Mouse (Mus musculus) liver, embryonic 14.5 days (tissue): ENCODE measurements around the gene Hoxc12. TPM values are rescaled to one million over a fixed set of nuclear protein-coding genes. Genes with fewer than 3 reads are reported as not detected.

ENCODE experiments used
- ATAC-seq: fragments of 200-750 bp; cut with Nextera tagmentation; 2 replicates; pipeline ENCODE4 v1.8.0; 2017; ENCODE audit warnings: moderate number of reproducible peaks, mild to moderate bottlenecking, moderate library complexity; ENCODE audit not compliant: insufficient read depth
- DNase-seq, 3 experiments: peaks; one replicate each; pipeline ENCODE4 v3.0.0-alpha.2; 2012 to 2013; ENCODE audit warnings: low read depth in 3 of 3, low spot score in 3 of 3
- H3K27ac ChIP-seq: fragments of 300-500 bp; sonication (generic); 2 replicates; pipeline ENCODE4 v1.5.1; 2014; ENCODE audit warnings: moderate library complexity, mild to moderate bottlenecking, control low read depth, inconsistent platforms
- H3K27me3 ChIP-seq: fragments of 300-500 bp; sonication (generic); 2 replicates; pipeline ENCODE4 v1.6.1; 2014; ENCODE audit warnings: mild to moderate bottlenecking, low read length, moderate library complexity; ENCODE audit not compliant: control insufficient read depth, insufficient read depth
- H3K36me3 ChIP-seq: fragments of 300-500 bp; sonication (generic); replicated peaks from 2 replicates; pipeline ENCODE4 v1.6.1; 2014; ENCODE audit warnings: low read depth; ENCODE audit not compliant: control insufficient read depth, insufficient read depth
- H3K4me1 ChIP-seq, 2 experiments: fragments of 200-500 bp in 1 of 2; fragments of 300-500 bp in 1 of 2; sonication (generic) in 1 of 2; replicated peaks; 2 replicates each; pipeline ENCODE4 v1.6.1; 2012 to 2014; ENCODE audit warnings: antibody characterized with exemption in 1 of 2, inconsistent platforms in 1 of 2, low read length in 1 of 2; ENCODE audit not compliant: control insufficient read depth in 2 of 2, insufficient read depth in 2 of 2
- H3K4me2 ChIP-seq: fragments of 300-500 bp; sonication (generic); 2 replicates; pipeline ENCODE4 v1.6.1; 2014; ENCODE audit warnings: low read depth, mild to moderate bottlenecking, control low read depth, moderate library complexity
- H3K4me3 ChIP-seq, 2 experiments: fragments of 200-500 bp in 1 of 2; fragments of 300-500 bp in 1 of 2; sonication (generic) in 1 of 2; 2 replicates each; pipeline ENCODE4 v1.5.1; 2012 to 2014; ENCODE audit warnings: low read depth in 2 of 2, low read length in 2 of 2, mild to moderate bottlenecking in 2 of 2, control low read depth in 1 of 2, inconsistent platforms in 1 of 2, moderate library complexity in 1 of 2; ENCODE audit not compliant: insufficient read depth in 1 of 2
- H3K9ac ChIP-seq: fragments of 300-500 bp; sonication (generic); replicated peaks from 2 replicates; pipeline ENCODE4 v1.6.1; 2014; ENCODE audit warnings: mild to moderate bottlenecking, control low read depth, moderate library complexity
- H3K9me3 ChIP-seq: fragments of 300-500 bp; sonication (generic); 2 replicates; pipeline ENCODE4 v1.6.1; 2016; ENCODE audit warnings: low read length, mixed read lengths; ENCODE audit not compliant: control insufficient read depth
- CTCF ChIP-seq: IDR thresholded peaks from 2 replicates; pipeline ENCODE4 v1.5.1; 2016; ENCODE audit warnings: antibody characterized with exemption, low read depth, control low read depth
- EP300 ChIP-seq: IDR thresholded peaks from 2 replicates; pipeline ENCODE4 v1.6.1; 2016; ENCODE audit warnings: antibody characterized with exemption, low read depth
- WGBS: fragments of 180-500 bp; shearing (Covaris S2); extraction: QIAGEN DNeasy Blood & Tissue Kit; methylation state at CpG from one replicate; pipeline ENCODE4 v1.1.7; 2014; ENCODE audit not compliant: insufficient replicate concordance; 5-methylcytosine and 5-hydroxymethylcytosine counted together
- polyA plus RNA-seq, 2 experiments: library from polyadenylated mRNA; depleted of rRNA in 1 of 2; stranded (reverse) in 1 of 2; unstranded in 1 of 2; fragments of >200 nt; fragmentation: Nextera tagmentation in 1 of 2; extraction: Ambion mirVana in 1 of 2; gene quantifications; 2 replicates each; pipeline versions ENCODE4 v1.2.1 to v1.2.3; 2012 to 2014

Hoxc12 gene
- polyA plus RNA-seq (2012; rRNA removed) = not detected in 2 replicates
- not detected in 2 replicates for polyA plus RNA-seq (2014; fragmentation: Nextera tagmentation; extraction: Ambion mirVana)

GRCm38 (mm10) chr15:102936279-102936972 lies at the start of gene Hoxc12:
Gene Hoxc12, plus strand, starts transcription at chr15:102936757.
- WGBS = 3% methylated on average over 31 of the region's 31 CpGs
- Histone ChIP-seq H3K9me3 (no peaks in the 10 kb centered on the region), H3K27me3 (peaks cover 100% of the 10 kb centered on the region), H3K4me1 (no peaks in the 10 kb centered on the region), H3K27ac (no peak within 1 kb of the TSS), H3K4me2 (no peak within 1 kb of the TSS), H3K9ac (no peak within 1 kb of the TSS), H3K4me3 (no peak within 1 kb of the TSS), H3K36me3 (no peaks in the 10 kb centered on the region)
- no peak for TF ChIP-seq EP300
- TF ChIP-seq CTCF = no peak
- no peak for ATAC-seq
- no peak for DNase-seq

- no peak overlapping the region for H3K4me2 ChIP-seq
- TF ChIP-seq CTCF (no peak), EP300 (no peak)
- no peak overlapping the region for H3K9ac ChIP-seq
- WGBS = 58% methylated on average over 6 of the region's 6 CpGs
- H3K4me3 ChIP-seq = no peak overlapping the region
- DNase-seq (no peak), ATAC-seq (no peak)
- H3K36me3 ChIP-seq = no peaks in the 10 kb centered on the region
- no peaks in the 10 kb centered on the region for H3K9me3 ChIP-seq
- H3K27ac ChIP-seq = no peak overlapping the region
- H3K4me1 ChIP-seq = no peaks in the 10 kb centered on the region
- no peaks in the 10 kb centered on the region for H3K27me3 ChIP-seq
Measured at GRCm38 (mm10) chr15:102895115-102895514, 41.4 kb upstream of the Hoxc12 start.

GRCm38 (mm10) chr15:102904946-102905345 lies 31.6 kb upstream of the Hoxc12 start:
- Histone ChIP-seq H3K9me3 (no peaks in the 10 kb centered on the region), H3K4me2 (no peak overlapping the region), H3K9ac (no peak overlapping the region), H3K27ac (no peak overlapping the region), H3K4me1 (no peaks in the 10 kb centered on the region), H3K27me3 (peaks cover 29% of the 10 kb centered on the region), H3K36me3 (no peaks in the 10 kb centered on the region), H3K4me3 (no peak overlapping the region)
- ATAC-seq = no peak
- 31% methylated on average over 1 of the region's 1 CpGs for WGBS
- no peak for DNase-seq
- TF ChIP-seq EP300 = no peak
- no peak for TF ChIP-seq CTCF

- DNase-seq (no peak), ATAC-seq (no peak)
- no peak overlapping the region for H3K27ac ChIP-seq
- no peaks in the 10 kb centered on the region for H3K36me3 ChIP-seq
- peaks cover 66% of the 10 kb centered on the region for H3K27me3 ChIP-seq
- no peak overlapping the region for H3K4me3 ChIP-seq
- no peaks in the 10 kb centered on the region for H3K4me1 ChIP-seq
- H3K9me3 ChIP-seq = no peaks in the 10 kb centered on the region
- H3K9ac ChIP-seq = no peak overlapping the region
- TF ChIP-seq EP300 (no peak), CTCF (no peak)
- WGBS = 4% methylated on average over 4 of the region's 4 CpGs
- H3K4me2 ChIP-seq = no peak overlapping the region
Measured at GRCm38 (mm10) chr15:102909536-102909935, 27.0 kb upstream of the Hoxc12 start.

DNA sequence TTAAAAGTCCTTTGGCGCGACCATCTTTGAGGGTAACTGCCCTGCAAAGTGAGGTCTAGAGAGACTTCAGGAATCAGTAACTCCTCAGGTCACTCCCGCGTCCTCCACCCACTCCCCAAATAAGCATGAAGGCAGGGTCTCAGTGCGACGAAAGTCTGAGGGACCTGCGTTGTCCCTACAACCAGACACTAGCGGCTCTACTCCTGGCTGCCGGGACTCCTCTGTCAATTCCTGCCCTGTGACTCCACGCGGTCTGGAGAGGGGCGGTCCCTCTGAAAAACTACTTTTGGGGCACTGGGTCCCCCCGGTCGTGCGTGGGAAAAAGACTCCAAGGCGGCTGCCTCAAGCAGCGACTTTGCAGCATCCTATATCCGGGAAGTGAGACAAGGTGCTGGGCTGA lies 26.5 kb upstream of the Hoxc12 start:
- ATAC-seq (no peak), DNase-seq (no peak)
- no peaks in the 10 kb centered on the region for H3K4me1 ChIP-seq
- H3K27me3 ChIP-seq = peaks cover 71% of the 10 kb centered on the region
- no peaks in the 10 kb centered on the region for H3K36me3 ChIP-seq
- TF ChIP-seq EP300 = no peak
- no peak for TF ChIP-seq CTCF
- H3K9ac ChIP-seq = no peak overlapping the region
- no peak overlapping the region for H3K27ac ChIP-seq
- H3K9me3 ChIP-seq = no peaks in the 10 kb centered on the region
- WGBS = under 1% methylated on average over 18 of the region's 18 CpGs
- no peak overlapping the region for H3K4me2 ChIP-seq
- no peak overlapping the region for H3K4me3 ChIP-seq
